Mouse (Mus musculus): ENCODE results near the gene Cox15.

Cox15 gene

GRCm38 (mm10) chr19:43752489-43753225, at the start of gene Cox15, which contains the start of gene Cutc:
TSS of gene Cox15 (minus strand) at chr19:43753000.
TSS of gene Cutc (plus strand) at chr19:43752996.
- DNase-seq (ENCODE audit: low spot score in 2 of 2), result peak; percentile 94 to 97

- DNase-seq (ENCODE audit: low spot score in 2 of 2), result no peak
Observed at GRCm38 (mm10) chr19:43801427-43802051, 48.7 kb upstream of the Cox15 start.

- peak in 1 of 2 experiments; percentile 33 for DNase-seq (ENCODE audit: low spot score in 2 of 2)
Observed at GRCm38 (mm10) chr19:43797216-43797615, 44.4 kb upstream of the Cox15 start.

- no peak for DNase-seq (ENCODE audit: low spot score in 2 of 2)
Observed at GRCm38 (mm10) chr19:43795511-43795910, 42.7 kb upstream of the Cox15 start.

GRCm38 (mm10) chr19:43793951-43794350, 41.2 kb upstream of the Cox15 start:
- no peak for DNase-seq (ENCODE audit: low spot score in 2 of 2)

GRCm38 (mm10) chr19:43792537-43792936, 39.7 kb upstream of the Cox15 start:
- DNase-seq (ENCODE audit: low spot score in 2 of 2), result no peak

- DNase-seq (ENCODE audit: low spot score in 2 of 2), result no peak
Observed at GRCm38 (mm10) chr19:43789817-43790216, 37.0 kb upstream of the Cox15 start.

- no peak for DNase-seq (ENCODE audit: low spot score in 2 of 2)
Observed at GRCm38 (mm10) chr19:43786249-43787026, 33.6 kb upstream of the Cox15 start.

GRCm38 (mm10) chr19:43784761-43785160, 32.0 kb upstream of the Cox15 start:
- no peak for DNase-seq (ENCODE audit: low spot score in 2 of 2)

GRCm38 (mm10) chr19:43781980-43782379, 29.2 kb upstream of the Cox15 start, which contains the start of gene Abcc2:
TSS of gene Abcc2 (plus strand) at chr19:43782192.
- DNase-seq (ENCODE audit: low spot score in 2 of 2), result no peak

GRCm38 (mm10) chr19:43780391-43780790, 27.6 kb upstream of the Cox15 start:
- no peak for DNase-seq (ENCODE audit: low spot score in 2 of 2)

GRCm38 (mm10) chr19:43777308-43777707, 24.5 kb upstream of the Cox15 start:
- DNase-seq (ENCODE audit: low spot score in 2 of 2), result no peak

GRCm38 (mm10) chr19:43776561-43776960, 23.8 kb upstream of the Cox15 start:
- DNase-seq (ENCODE audit: low spot score in 2 of 2), result no peak

- no peak for DNase-seq (ENCODE audit: low spot score in 2 of 2)
Observed at GRCm38 (mm10) chr19:43775433-43775832, 22.6 kb upstream of the Cox15 start.

- DNase-seq (ENCODE audit: low spot score in 2 of 2), result no peak
Observed at GRCm38 (mm10) chr19:43772311-43772710, 19.5 kb upstream of the Cox15 start.

- no peak for DNase-seq (ENCODE audit: low spot score in 2 of 2)
Observed at GRCm38 (mm10) chr19:43771499-43771969, 18.7 kb upstream of the Cox15 start.

GRCm38 (mm10) chr19:43770584-43770983, 17.8 kb upstream of the Cox15 start:
- no peak for DNase-seq (ENCODE audit: low spot score in 2 of 2)

- no peak for DNase-seq (ENCODE audit: low spot score in 2 of 2)
Observed at GRCm38 (mm10) chr19:43769366-43769960, 16.7 kb upstream of the Cox15 start.

- no peak for DNase-seq (ENCODE audit: low spot score in 2 of 2)
Observed at GRCm38 (mm10) chr19:43767549-43768322, 14.9 kb upstream of the Cox15 start.

- DNase-seq (ENCODE audit: low spot score in 2 of 2), result no peak
Observed at GRCm38 (mm10) chr19:43766451-43766850, 13.7 kb upstream of the Cox15 start.

GRCm38 (mm10) chr19:43762410-43762809, 9.6 kb upstream of the Cox15 start:
- DNase-seq (ENCODE audit: low spot score in 2 of 2), result no peak

Data from urinary bladder, postnatal 36 days (tissue).